ENCODE assay signal across 8 mouse cellular contexts in the genomic region with DNA sequence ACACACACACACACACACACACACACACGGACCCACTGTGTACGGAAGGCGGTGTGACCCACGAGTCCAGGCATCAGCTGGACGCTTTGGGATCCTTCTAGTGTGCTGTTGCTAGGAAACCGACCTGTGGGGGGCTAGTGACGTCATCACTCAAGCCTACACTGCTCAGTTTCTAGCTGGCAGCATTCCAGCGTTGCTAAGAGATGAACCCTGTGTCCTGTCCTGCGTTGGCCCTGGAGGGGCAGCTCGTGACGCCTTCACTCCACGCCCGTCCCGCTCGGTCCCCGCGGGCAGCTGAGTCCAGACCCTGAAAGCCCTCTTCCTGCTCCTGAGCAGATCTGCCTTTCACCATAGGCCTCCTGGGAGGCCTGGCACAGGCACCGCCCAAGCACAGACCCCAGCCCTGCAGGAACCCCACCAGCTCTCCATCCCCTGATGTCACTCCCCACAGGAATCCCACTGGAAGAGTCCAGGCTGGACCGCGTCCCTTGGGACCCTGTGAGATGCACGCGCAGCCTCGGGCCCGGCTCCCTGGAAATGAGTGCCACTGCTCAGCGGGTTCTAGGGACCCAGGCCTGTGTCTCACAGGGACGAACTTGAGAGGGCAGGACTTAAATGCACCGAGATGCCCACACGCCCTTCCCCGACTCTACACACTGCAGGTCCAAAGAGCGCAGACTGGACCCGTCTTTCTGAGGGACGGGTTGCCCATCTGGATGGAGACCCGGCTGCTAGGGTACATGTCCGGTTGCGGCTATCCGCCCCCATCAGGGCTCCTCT. TPM values are rescaled to one million over a fixed set of nuclear protein-coding genes. Genes with fewer than 3 reads are reported as not detected.
DNase-seq lines count a peak whose midpoint lies in the region; ATAC-seq lines count a peak whose summit lies in the region.

No protein-coding gene starts in this region.

- H3K9me3 ChIP-seq in forebrain, embryonic 16.5 days (ENCODE audit: control insufficient read depth, low read length) = peaks cover 46% of the 10 kb centered on the region
- peaks cover 42% of the 10 kb centered on the region for H3K9me3 ChIP-seq in intestine, embryonic 14.5 days (ENCODE audit: control insufficient read depth, low read length)
- peaks cover 61% of the 10 kb centered on the region for H3K9me3 ChIP-seq in limb, embryonic 13.5 days
- peaks cover 39% of the 10 kb centered on the region for H3K9me3 ChIP-seq in neural tube, embryonic 15.5 days (replicated peaks)

- H3K27ac ChIP-seq in forebrain, embryonic 16.5 days (ENCODE audit: low read length) = no peak overlapping the region
- H3K27ac ChIP-seq in intestine, embryonic 14.5 days (ENCODE audit: low read depth) = no peak overlapping the region
- H3K27ac ChIP-seq in limb, embryonic 13.5 days = no peak overlapping the region
- peak overlapping the region; percentile 49 for H3K27ac ChIP-seq in neural tube, embryonic 15.5 days (replicated peaks)

- H3K4me2 ChIP-seq in forebrain, embryonic 16.5 days (ENCODE audit: low read length) = peak overlapping the region; percentile 39
- H3K4me2 ChIP-seq in intestine, embryonic 14.5 days (ENCODE audit: low read length) = peak overlapping the region; percentile 45
- H3K4me2 ChIP-seq in limb, embryonic 13.5 days (replicated peaks) = peak overlapping the region; percentile 51
- H3K4me2 ChIP-seq in neural tube, embryonic 15.5 days = peak overlapping the region; percentile 58

- H3K9ac ChIP-seq in forebrain, embryonic 16.5 days (replicated peaks; ENCODE audit: low read depth, low read length) = no peak overlapping the region
- no peak overlapping the region for H3K9ac ChIP-seq in intestine, embryonic 14.5 days (ENCODE audit: low read length)
- no peak overlapping the region for H3K9ac ChIP-seq in limb, embryonic 13.5 days
- peak overlapping the region; percentile 18; the same call in 1 of the 2 replicates for H3K9ac ChIP-seq in neural tube, embryonic 15.5 days (replicated peaks)

- 25% methylated on average over 36 of the region's 36 CpGs for WGBS in forebrain, embryonic 16.5 days
- 19% methylated on average over 36 of the region's 36 CpGs for WGBS in intestine, embryonic 14.5 days
- WGBS in limb, embryonic 13.5 days = 31% methylated on average over 36 of the region's 36 CpGs
- 27% methylated on average over 36 of the region's 36 CpGs for WGBS in neural tube, embryonic 15.5 days

- ATAC-seq in forebrain, embryonic 16.5 days = peak; percentile 75
- peak; percentile 70 for ATAC-seq in intestine, embryonic 14.5 days (replicated peaks; ENCODE audit: low FRiP score, low TSS enrichment, low read depth)
- ATAC-seq in limb, embryonic 13.5 days (ENCODE audit: low FRiP score, low read depth) = peak; percentile 49; the same call in 1 of the 2 replicates
- peak; percentile 91 for ATAC-seq in neural tube, embryonic 15.5 days (ENCODE audit: low FRiP score)
- ATAC-seq in erythroblast, adult 5-6 weeks (replicated peaks; ENCODE audit: low FRiP score, poor library complexity, severe bottlenecking) = no peak

- peaks cover 14% of the 10 kb centered on the region for H3K36me3 ChIP-seq in forebrain, embryonic 16.5 days (ENCODE audit: control insufficient read depth, insufficient read depth)
- H3K36me3 ChIP-seq in intestine, embryonic 14.5 days (ENCODE audit: control insufficient read depth, insufficient read depth, low read length) = no peaks in the 10 kb centered on the region
- peaks cover 46% of the 10 kb centered on the region for H3K36me3 ChIP-seq in limb, embryonic 13.5 days
- H3K36me3 ChIP-seq in neural tube, embryonic 15.5 days = peaks cover 26% of the 10 kb centered on the region

- H3K27me3 ChIP-seq in forebrain, embryonic 16.5 days (replicated peaks; ENCODE audit: control insufficient read depth, insufficient read depth, low read length) = no peaks in the 10 kb centered on the region
- 0 out of 2 replicates have a peak, but pooled peaks cover 4% of the 10 kb centered on the region for H3K27me3 ChIP-seq in intestine, embryonic 14.5 days (replicated peaks; ENCODE audit: control insufficient read depth, insufficient read depth, low read length)
- H3K27me3 ChIP-seq in limb, embryonic 13.5 days = peaks cover 17% of the 10 kb centered on the region
- no peaks in the 10 kb centered on the region for H3K27me3 ChIP-seq in neural tube, embryonic 15.5 days (replicated peaks)

- no peaks in the 10 kb centered on the region for H3K4me1 ChIP-seq in forebrain, embryonic 16.5 days (replicated peaks; ENCODE audit: control insufficient read depth, insufficient read depth, low read length)
- no peaks in the 10 kb centered on the region for H3K4me1 ChIP-seq in intestine, embryonic 14.5 days (replicated peaks; ENCODE audit: control insufficient read depth, insufficient read depth, low read length)
- no peaks in the 10 kb centered on the region for H3K4me1 ChIP-seq in limb, embryonic 13.5 days
- no peaks in the 10 kb centered on the region for H3K4me1 ChIP-seq in neural tube, embryonic 15.5 days

- DNase-seq in adrenal gland, adult (ENCODE audit: inconsistent age in 2 of 2, low spot score in 1 of 2) = peak; percentile 56 to 76
- no peak for DNase-seq in adrenal gland, adult 18-20 months (ENCODE audit: low spot score in 2 of 2)
- DNase-seq in cerebellum, adult 11-12 months = peak; percentile 64
- peak; percentile 59 for DNase-seq in intestine, embryonic 14.5 days (ENCODE audit: low spot score)

- H3K4me3 ChIP-seq in forebrain, embryonic 16.5 days (replicated peaks; ENCODE audit: low read length) = peak overlapping the region; percentile 28
- peak overlapping the region; percentile 24 for H3K4me3 ChIP-seq in intestine, embryonic 14.5 days (ENCODE audit: low read depth, low read length)
- peak overlapping the region; percentile 20 for H3K4me3 ChIP-seq in limb, embryonic 13.5 days
- peak overlapping the region; percentile 37 for H3K4me3 ChIP-seq in neural tube, embryonic 15.5 days (replicated peaks)

RNA-seq across cellular contexts. Expression of a gene that starts 1.0 kb away (rescaled TPM):
- total RNA-seq in adrenal gland, adult 18-20 months (2021) = not detected
- not detected in 2 replicates for polyA plus RNA-seq in forebrain, embryonic 16.5 days (2015; fragmentation: Nextera tagmentation; extraction: Ambion mirVana)
- 0.15 TPM in 1 of 2 replicates, not detected in the other for polyA plus RNA-seq in intestine, embryonic 14.5 days (2014; fragmentation: Nextera tagmentation; extraction: Ambion mirVana)
- not detected in 2 replicates for polyA plus RNA-seq in limb, embryonic 13.5 days (2015; fragmentation: Nextera tagmentation; extraction: Ambion mirVana)
- polyA plus RNA-seq in neural tube, embryonic 15.5 days (2015; fragmentation: Nextera tagmentation; extraction: Ambion mirVana) = 0.20 and 0.40 TPM in 2 replicates
- not detected in 2 replicates for total RNA-seq in erythroblast, adult 5-6 weeks (2015; ENCODE audit: low replicate concordance)
- not detected in 2 replicates for total RNA-seq in erythroblast, adult 5-6 weeks (2017; ENCODE audit: low replicate concordance)

RNA-seq across cellular contexts. Expression of a gene that starts 20.2 kb away (rescaled TPM):
- 10 to 100 TPM; 21.8 to 23.9 TPM for total RNA-seq in adrenal gland, adult 18-20 months (2021)
- 20.5 and 21.2 TPM in 2 replicates for polyA plus RNA-seq in forebrain, embryonic 16.5 days (2015; fragmentation: Nextera tagmentation; extraction: Ambion mirVana)
- 17.1 and 18.2 TPM in 2 replicates for polyA plus RNA-seq in intestine, embryonic 14.5 days (2014; fragmentation: Nextera tagmentation; extraction: Ambion mirVana)
- polyA plus RNA-seq in limb, embryonic 13.5 days (2015; fragmentation: Nextera tagmentation; extraction: Ambion mirVana) = 15.4 and 20.2 TPM in 2 replicates
- polyA plus RNA-seq in neural tube, embryonic 15.5 days (2015; fragmentation: Nextera tagmentation; extraction: Ambion mirVana) = 11.4 and 13.7 TPM in 2 replicates
- 10.6 and 11.1 TPM in 2 replicates for total RNA-seq in erythroblast, adult 5-6 weeks (2015; ENCODE audit: low replicate concordance)
- total RNA-seq in erythroblast, adult 5-6 weeks (2017; ENCODE audit: low replicate concordance) = 21.6 and 21.9 TPM in 2 replicates

RNA-seq across cellular contexts. Expression of a gene that starts 52.6 kb away (rescaled TPM):
- total RNA-seq in adrenal gland, adult 18-20 months (2021) = under 1 TPM in 1 of 2 experiments, not detected in 1; 0.20 TPM
- not detected in 2 replicates for polyA plus RNA-seq in forebrain, embryonic 16.5 days (2015; fragmentation: Nextera tagmentation; extraction: Ambion mirVana)
- not detected in 2 replicates for polyA plus RNA-seq in intestine, embryonic 14.5 days (2014; fragmentation: Nextera tagmentation; extraction: Ambion mirVana)
- 0.04 TPM in 1 of 2 replicates, not detected in the other for polyA plus RNA-seq in limb, embryonic 13.5 days (2015; fragmentation: Nextera tagmentation; extraction: Ambion mirVana)
- polyA plus RNA-seq in neural tube, embryonic 15.5 days (2015; fragmentation: Nextera tagmentation; extraction: Ambion mirVana) = not detected in 2 replicates
- not detected in 2 replicates for total RNA-seq in erythroblast, adult 5-6 weeks (2015; ENCODE audit: low replicate concordance)
- not detected in 2 replicates for total RNA-seq in erythroblast, adult 5-6 weeks (2017; ENCODE audit: low replicate concordance)

Comparison
In these comparisons a context has a peak if more than half of its experiments do, and no peak if none do; other contexts are left out.
1. DNase-seq: peak in adrenal gland, adult (2 of 2), cerebellum, adult 11-12 months (single experiment) and intestine, embryonic 14.5 days (single experiment); none in adrenal gland, adult 18-20 months (0 of 2).
2. Peak in every context shown above with its lines, with median percentiles within 50 percentile points of each other: H3K4me2 ChIP-seq and H3K4me3 ChIP-seq.